Mouse (Mus musculus): ENCODE data around the gene Nmnat2. TPM values are rescaled to one million over a fixed set of nuclear protein-coding genes. Genes with fewer than 3 reads are reported as not detected.

The Nmnat2 gene
- polyA plus RNA-seq, 1 experiment, result 1.2 TPM

GRCm38 (mm10) chr1:153019128-153019527, 64.3 kb downstream of the Nmnat2 start:
- DNase-seq (ENCODE audit: low read depth), result no peak

DNA sequence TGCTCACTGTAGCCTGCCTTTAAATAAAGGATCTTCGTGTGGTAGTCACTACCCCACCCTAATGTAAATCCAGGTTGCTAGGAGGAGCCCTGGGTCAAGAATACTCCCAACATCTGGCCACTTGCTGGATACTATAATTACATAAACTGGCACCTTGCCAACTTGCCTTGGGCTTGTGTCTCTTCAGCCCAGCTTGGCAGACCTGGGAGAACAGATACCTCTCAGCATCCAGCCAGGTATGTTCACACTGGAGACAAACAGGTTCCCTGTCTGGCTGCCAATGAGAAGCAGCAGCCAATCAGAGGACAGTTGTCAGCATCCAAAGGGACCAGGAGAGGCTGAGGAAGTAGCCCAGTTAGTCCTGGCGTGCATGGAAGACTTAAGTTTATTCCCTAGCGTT, 64.8 kb downstream of the Nmnat2 start:
- no peak for DNase-seq (ENCODE audit: low read depth)

DNA sequence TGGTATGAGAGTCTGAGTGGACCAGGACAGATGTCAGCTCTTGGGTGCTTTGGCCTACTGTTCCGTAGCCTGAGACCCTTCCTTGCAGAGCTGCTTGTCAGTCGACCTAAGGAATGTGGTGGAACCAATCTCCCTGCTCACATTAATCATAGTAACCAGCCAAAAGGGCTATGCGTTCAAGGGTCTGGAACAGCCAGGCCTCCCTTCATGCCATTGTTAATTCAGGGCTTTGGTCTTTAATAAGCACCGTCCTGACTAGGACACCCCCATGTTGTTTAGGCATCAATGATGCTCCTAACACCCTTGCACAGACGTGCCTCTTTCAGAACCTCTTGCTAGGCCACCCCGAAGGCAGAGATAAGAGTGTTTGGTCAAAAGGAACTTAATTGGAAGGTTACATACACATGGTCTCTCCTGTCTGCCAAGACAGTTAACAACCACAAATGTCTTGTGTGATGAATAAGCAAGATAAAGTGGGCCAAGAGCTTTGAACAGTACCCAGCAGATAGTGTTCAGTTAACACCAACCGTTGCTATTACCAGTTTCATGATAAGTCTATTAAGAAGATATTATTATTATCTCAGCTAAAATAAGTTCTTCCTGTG, 66.3 kb downstream of the Nmnat2 start:
- DNase-seq (ENCODE audit: low read depth), result no peak

DNA sequence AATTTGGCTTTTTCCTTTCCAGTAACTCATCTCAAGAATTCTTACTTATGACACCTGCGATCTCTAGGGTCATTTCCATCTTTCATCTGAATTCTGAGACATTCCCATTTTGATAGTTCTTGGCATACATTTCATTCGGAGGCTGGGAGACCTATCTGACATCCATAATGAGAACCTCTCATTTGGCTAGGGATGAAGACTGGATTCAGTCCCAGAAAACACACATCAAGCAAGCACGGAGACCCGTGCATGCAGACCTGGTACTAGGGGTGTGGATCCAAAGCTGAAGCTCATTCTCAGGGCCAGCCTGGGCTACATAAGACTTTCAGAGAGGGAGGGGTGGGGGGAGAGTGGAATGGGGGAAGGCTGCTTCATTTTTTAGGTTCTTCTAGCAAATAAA, 68.2 kb downstream of the Nmnat2 start:
- no peak for DNase-seq (ENCODE audit: low read depth)

- DNase-seq (ENCODE audit: low read depth), result no peak
These were observed 69.1 kb downstream of the Nmnat2 start for GRCm38 (mm10) chr1:153023875-153024274.

DNA sequence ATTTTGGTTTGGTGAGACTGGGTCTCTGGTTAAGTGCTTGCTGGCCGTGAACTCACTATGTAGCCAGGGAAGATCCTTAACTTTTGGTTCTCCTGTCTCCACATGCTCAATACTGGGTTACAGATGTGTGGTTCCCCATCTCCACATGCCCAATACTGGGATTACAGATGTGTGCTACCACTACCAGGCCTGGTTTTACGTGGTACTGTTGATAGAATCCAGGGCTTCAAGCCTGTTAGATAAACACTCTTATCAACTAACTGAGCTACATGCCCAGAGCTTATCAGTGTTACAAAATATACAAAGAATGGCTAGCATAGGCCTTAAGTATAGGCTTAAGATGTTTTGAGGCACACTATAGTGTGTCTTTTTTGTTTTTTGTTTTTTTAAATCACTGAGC, 69.7 kb downstream of the Nmnat2 start:
- DNase-seq (ENCODE audit: low read depth), result no peak

GRCm38 (mm10) chr1:153031345-153031744, 76.6 kb downstream of the Nmnat2 start:
- DNase-seq (ENCODE audit: low read depth), result no peak

GRCm38 (mm10) chr1:153031954-153032353, 77.2 kb downstream of the Nmnat2 start:
- no peak for DNase-seq (ENCODE audit: low read depth)

- DNase-seq (ENCODE audit: low read depth), result no peak
These were observed 78.5 kb downstream of the Nmnat2 start for GRCm38 (mm10) chr1:153033145-153033908.

DNA sequence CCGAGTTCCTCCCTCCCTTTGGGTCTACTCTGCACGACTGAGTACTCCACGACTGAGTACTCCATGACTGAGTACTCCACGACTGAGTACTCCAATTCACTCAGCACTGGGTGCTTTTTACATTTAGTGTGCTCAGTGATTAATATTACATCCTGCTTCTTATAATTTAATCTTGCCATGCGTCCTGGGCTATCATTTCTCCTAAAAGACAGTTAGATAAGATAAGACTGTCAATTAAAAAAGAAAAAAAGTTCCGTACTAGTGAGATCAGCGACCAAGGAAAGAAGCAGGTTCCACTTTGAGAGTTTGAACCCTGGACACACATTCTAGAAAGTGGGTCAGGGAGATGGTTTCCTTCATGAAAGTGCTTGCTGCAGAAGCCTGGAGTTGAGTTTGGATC, 79.3 kb downstream of the Nmnat2 start:
- no peak for DNase-seq (ENCODE audit: low read depth)

GRCm38 (mm10) chr1:153035328-153035944, 80.6 kb downstream of the Nmnat2 start:
- no peak for DNase-seq (ENCODE audit: low read depth)

GRCm38 (mm10) chr1:153037353-153038345, 82.9 kb downstream of the Nmnat2 start:
- no peak for DNase-seq (ENCODE audit: low read depth)

DNA sequence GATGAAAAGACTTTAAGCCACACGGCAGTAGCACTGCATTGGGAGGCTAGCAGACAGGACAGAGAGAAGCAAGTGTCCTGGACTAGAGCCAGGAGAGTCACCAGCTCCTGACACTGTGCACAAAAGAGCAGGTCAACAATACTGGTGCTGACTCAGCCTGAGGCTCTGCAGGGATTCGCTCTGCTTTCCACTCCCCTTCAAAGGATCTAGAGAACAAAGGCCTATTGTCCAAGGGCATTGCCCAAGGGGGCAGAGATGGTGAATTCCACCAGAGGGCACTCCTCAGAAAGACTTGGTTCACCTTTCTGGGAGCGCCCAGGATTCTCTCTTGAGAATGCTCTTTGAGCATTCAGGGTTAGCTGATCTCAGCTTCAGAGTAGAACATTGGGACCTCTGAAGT, 85.3 kb downstream of the Nmnat2 start:
- DNase-seq (ENCODE audit: low read depth), result no peak

DNA sequence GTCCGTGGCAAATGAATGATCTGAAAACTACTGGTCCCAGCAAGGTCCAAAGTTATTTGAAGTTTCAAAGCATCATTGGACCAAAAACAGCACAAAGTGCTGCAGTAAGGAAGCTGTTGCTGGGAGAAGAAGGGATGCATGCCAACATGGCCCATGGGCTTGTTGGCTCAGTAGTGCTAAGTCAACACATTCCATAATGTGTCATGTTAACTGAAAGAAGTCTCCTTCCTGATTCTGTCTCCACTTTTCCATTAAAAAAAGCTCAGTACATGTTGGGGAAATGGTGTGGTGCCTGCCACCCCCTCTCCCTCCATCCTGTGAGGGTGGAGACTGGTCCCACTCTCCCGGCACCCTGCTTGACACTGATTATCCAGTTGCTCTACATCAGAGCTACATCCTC, 86.3 kb downstream of the Nmnat2 start:
- no peak for DNase-seq (ENCODE audit: low read depth)

DNA sequence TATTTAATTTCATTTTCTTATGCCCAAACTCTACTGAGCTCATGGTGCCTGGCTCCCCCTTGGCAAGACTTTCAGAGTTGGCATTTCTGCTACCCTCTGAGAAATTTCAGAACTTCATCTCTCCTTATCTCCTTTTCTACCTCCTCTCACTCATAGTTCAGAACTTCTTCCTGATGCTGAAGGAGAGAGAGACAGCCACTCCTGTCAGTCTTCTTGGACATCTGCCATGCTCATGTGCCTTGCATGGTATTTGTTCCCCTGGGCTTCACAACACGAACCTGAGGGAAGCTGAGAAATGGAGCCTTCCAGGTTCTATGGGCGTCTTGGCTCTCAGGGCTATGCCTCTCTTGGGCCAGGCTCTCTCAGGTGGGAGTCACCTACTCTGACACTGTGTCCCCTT, 87.5 kb downstream of the Nmnat2 start:
- DNase-seq (ENCODE audit: low read depth), result no peak

DNA sequence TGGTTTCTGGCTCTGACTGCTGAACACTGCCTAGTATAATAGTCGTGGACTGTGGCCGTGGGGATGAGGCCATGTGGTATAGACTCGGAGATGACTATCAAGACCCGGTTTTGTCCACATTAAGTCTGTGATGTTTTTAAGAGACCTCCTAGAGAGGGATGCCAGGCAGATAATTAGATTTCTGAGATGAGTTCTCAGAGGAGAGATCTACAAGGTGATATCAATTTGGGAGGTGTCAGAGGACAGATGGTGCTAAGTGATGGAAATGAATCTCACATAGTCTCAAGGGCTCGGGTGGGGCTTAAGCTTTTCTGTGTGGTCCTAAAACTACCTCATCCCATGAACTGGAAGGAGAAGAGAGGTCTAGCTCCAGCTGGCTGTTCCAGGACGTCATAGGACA, 88.5 kb downstream of the Nmnat2 start:
- no peak for DNase-seq (ENCODE audit: low read depth)

DNA sequence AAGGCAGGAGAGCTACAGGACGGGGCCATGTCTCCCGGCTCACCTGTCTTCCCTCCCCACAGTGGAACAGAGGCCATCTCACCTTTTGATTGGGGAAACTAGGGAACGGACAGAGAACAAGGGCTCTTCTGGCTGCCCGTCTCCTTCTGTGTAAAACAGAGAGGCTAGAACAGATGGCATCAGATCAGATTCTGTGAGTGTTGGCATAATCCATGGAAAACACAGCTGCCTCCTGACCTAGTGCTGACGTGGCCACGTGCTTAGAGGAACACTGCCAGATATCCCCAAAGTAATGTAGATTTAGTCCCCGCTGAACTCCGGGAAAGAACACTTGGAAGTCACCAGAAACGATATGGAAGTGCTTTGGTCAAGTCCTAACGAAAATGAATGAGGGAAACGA, 90.6 kb downstream of the Nmnat2 start:
- DNase-seq (ENCODE audit: low read depth), result no peak

DNA sequence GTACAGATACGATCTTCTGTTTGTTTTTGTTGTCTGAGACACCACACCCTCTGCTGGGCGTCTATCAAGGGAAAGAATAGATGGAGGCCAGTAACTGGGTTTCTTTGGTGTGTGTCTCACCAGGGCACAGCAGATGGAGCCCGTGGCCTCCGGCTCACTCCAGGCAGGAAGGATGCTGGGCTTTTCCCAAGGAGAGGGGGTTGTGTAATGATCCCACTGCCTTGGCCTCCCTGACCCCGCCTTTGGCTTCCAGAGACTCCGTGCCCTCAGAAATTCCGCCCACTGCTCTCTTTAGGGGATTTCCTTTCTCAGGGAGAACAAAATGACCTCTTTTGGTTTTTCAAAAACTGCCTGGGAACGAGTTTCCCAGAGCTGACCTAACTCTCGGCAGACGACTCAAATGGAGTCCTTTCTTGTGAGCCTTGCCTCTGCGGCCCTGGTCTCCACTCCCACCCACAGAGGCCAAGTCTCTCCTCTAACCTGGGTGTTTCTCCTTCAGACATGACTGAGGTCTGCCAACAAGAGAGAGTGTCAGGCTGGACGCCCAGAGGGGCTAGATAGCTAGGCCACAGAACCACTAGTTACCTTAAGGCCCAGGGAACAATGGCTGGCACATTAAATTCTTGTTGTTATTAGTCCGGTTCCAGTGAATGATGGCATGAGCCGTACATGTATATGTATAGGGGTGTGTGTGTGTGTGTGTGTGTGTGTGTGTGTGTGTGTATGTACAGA, 93.5 kb downstream of the Nmnat2 start:
- no peak for DNase-seq (ENCODE audit: low read depth)

DNA sequence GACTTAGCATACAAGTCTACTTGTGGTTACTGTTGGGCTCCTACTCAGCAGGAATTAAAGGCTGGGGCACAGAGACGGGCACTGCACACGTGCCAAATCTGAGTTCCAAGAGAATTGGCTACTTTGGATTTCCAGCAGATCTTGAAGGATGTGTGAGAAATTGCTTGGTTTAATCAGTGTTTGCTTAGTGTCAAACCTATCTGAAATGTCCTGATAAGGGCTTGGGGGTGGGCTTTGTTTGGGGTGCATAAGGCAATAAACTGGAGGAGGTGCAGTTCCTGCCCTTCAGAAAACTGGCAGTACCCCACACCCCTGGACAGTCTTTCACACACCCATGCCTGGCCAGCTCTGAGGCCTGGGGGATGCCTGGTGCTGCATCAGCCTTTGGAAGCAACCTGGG, 94.7 kb downstream of the Nmnat2 start:
- no peak for DNase-seq (ENCODE audit: low read depth)

DNA sequence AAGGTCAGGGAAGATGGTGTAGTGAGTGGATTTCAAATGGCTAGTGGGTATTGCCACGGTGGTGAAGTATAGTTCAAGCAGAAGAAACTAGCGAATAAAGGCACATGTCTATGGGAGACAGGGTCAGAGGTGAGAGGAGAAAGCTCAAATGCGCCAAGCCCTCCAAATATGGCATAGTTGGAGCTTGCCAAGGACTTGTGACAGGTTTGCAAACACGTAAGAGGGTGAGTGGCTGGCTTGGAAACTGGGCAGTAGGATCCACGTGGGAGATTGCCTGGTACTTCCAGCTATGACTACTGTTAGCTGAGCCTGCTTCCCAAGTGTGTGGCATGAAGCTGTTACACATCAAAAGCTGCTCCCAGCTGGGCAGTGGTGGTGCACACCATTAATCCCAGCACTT, 96.7 kb downstream of the Nmnat2 start:
- no peak for DNase-seq (ENCODE audit: low read depth)

DNA sequence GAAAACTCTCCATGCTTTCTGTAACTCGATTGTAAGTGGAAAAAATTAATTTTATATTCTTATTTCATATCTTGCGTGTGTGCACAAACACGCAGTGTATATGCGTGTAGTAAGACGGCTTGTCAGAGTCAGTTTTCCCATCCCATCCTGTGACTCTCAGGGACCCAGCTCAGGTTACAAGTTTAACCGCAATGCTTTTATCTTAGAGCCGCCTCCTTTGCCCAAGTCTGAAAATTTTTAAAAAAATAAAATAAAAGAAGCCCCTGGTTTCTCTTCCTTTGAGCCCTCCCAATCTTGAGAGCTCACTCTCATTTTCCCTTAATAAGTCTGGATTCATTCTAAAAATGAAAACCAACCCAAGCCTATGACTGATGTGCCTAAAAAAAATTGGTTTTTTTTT, 98.8 kb downstream of the Nmnat2 start:
- no peak for DNase-seq (ENCODE audit: low read depth)
